Mouse (Mus musculus): ENCODE results near the gene Tbcel. TPM values are rescaled to one million over a fixed set of nuclear protein-coding genes. Genes with fewer than 3 reads are reported as not detected.

The Tbcel gene
- polyA plus RNA-seq, 1 experiment from 2014 or later, result 4.4 TPM

- no peak overlapping the region for H3K9ac ChIP-seq
- H3K27me3 ChIP-seq, result no peaks in the 10 kb centered on the region
- H3K4me3 ChIP-seq, result no peak overlapping the region
- peaks cover 18% of the 10 kb centered on the region for H3K4me1 ChIP-seq
- no peak for ATAC-seq (ENCODE audit: low FRiP score, low read depth)
- 69% methylated on average over 4 of the region's 4 CpGs for WGBS
- no peaks in the 10 kb centered on the region for H3K9me3 ChIP-seq
- H3K27ac ChIP-seq, result no peak overlapping the region
- no peak overlapping the region for H3K4me2 ChIP-seq (replicated peaks)
- no peaks in the 10 kb centered on the region for H3K36me3 ChIP-seq
Observed at GRCm38 (mm10) chr9:42512312-42512711, 4.7 kb upstream of the Tbcel start.

- Histone ChIP-seq H3K36me3 (no peaks in the 10 kb centered on the region), H3K9ac (no peak overlapping the region), H3K9me3 (no peaks in the 10 kb centered on the region), H3K27ac (no peak overlapping the region), H3K27me3 (no peaks in the 10 kb centered on the region), H3K4me3 (no peak overlapping the region), H3K4me1 (peaks cover 23% of the 10 kb centered on the region), H3K4me2 (replicated peaks) (no peak overlapping the region)
- ATAC-seq (ENCODE audit: low FRiP score, low read depth), result no peak
- 65% methylated on average over 7 of the region's 7 CpGs for WGBS
Observed at GRCm38 (mm10) chr9:42508235-42508634, 626 bp upstream of the Tbcel start.

- H3K27me3 ChIP-seq, result no peaks in the 10 kb centered on the region
- no peak for ATAC-seq (ENCODE audit: low FRiP score, low read depth)
- H3K4me3 ChIP-seq, result no peak overlapping the region
- H3K36me3 ChIP-seq, result no peaks in the 10 kb centered on the region
- no peaks in the 10 kb centered on the region for H3K9me3 ChIP-seq
- H3K4me2 ChIP-seq (replicated peaks), result no peak overlapping the region
- H3K4me1 ChIP-seq, result peaks cover 23% of the 10 kb centered on the region
- 68% methylated on average over 1 of the region's 1 CpGs for WGBS
- no peak overlapping the region for H3K9ac ChIP-seq
- H3K27ac ChIP-seq, result no peak overlapping the region
Observed at GRCm38 (mm10) chr9:42507022-42507421, 587 bp downstream of the Tbcel start.

- H3K9me3 ChIP-seq, result no peaks in the 10 kb centered on the region
- H3K36me3 ChIP-seq, result no peaks in the 10 kb centered on the region
- no peak overlapping the region for H3K27ac ChIP-seq
- WGBS, result 83% methylated on average over 3 of the region's 3 CpGs
- no peak overlapping the region for H3K4me3 ChIP-seq
- H3K9ac ChIP-seq, result no peak overlapping the region
- H3K4me2 ChIP-seq (replicated peaks), result no peak overlapping the region
- no peak for ATAC-seq (ENCODE audit: low FRiP score, low read depth)
- no peaks in the 10 kb centered on the region for H3K27me3 ChIP-seq
- H3K4me1 ChIP-seq, result peaks cover 23% of the 10 kb centered on the region
Observed at GRCm38 (mm10) chr9:42504971-42505510, 2.6 kb downstream of the Tbcel start.

GRCm38 (mm10) chr9:42504559-42504958, 3.0 kb downstream of the Tbcel start:
- Histone ChIP-seq H3K9me3 (no peaks in the 10 kb centered on the region), H3K4me2 (replicated peaks) (no peak overlapping the region), H3K27me3 (no peaks in the 10 kb centered on the region), H3K27ac (no peak overlapping the region), H3K9ac (no peak overlapping the region), H3K36me3 (no peaks in the 10 kb centered on the region), H3K4me3 (no peak overlapping the region), H3K4me1 (peaks cover 23% of the 10 kb centered on the region)
- 65% methylated on average over 11 of the region's 11 CpGs for WGBS
- no peak for ATAC-seq (ENCODE audit: low FRiP score, low read depth)

GRCm38 (mm10) chr9:42503709-42504108, 3.9 kb downstream of the Tbcel start:
- no peak for ATAC-seq (ENCODE audit: low FRiP score, low read depth)
- H3K36me3 ChIP-seq, result no peaks in the 10 kb centered on the region
- WGBS, result 33% methylated on average over 4 of the region's 4 CpGs
- no peaks in the 10 kb centered on the region for H3K9me3 ChIP-seq
- peaks cover 21% of the 10 kb centered on the region for H3K4me1 ChIP-seq
- H3K4me3 ChIP-seq, result no peak overlapping the region
- H3K27me3 ChIP-seq, result no peaks in the 10 kb centered on the region
- no peak overlapping the region for H3K9ac ChIP-seq
- no peak overlapping the region for H3K4me2 ChIP-seq (replicated peaks)
- no peak overlapping the region for H3K27ac ChIP-seq

- Histone ChIP-seq H3K36me3 (no peaks in the 10 kb centered on the region), H3K27me3 (no peaks in the 10 kb centered on the region), H3K4me2 (replicated peaks) (no peak overlapping the region), H3K4me1 (peaks cover under 1% of the 10 kb centered on the region), H3K9ac (no peak overlapping the region), H3K27ac (no peak overlapping the region), H3K9me3 (peaks cover 10% of the 10 kb centered on the region), H3K4me3 (no peak overlapping the region)
- no peak for ATAC-seq (ENCODE audit: low FRiP score, low read depth)
- WGBS, result 78% methylated on average over 2 of the region's 2 CpGs
Observed at GRCm38 (mm10) chr9:42496296-42496695, 11.3 kb downstream of the Tbcel start.

- Histone ChIP-seq H3K9ac (no peak overlapping the region), H3K4me1 (peaks cover 8% of the 10 kb centered on the region), H3K4me3 (no peak overlapping the region), H3K4me2 (replicated peaks) (no peak overlapping the region), H3K27ac (no peak overlapping the region), H3K27me3 (no peaks in the 10 kb centered on the region), H3K36me3 (no peaks in the 10 kb centered on the region), H3K9me3 (peaks cover 6% of the 10 kb centered on the region)
- no peak for ATAC-seq (ENCODE audit: low FRiP score, low read depth)
- 81% methylated on average over 9 of the region's 9 CpGs for WGBS
Observed at GRCm38 (mm10) chr9:42491780-42492179, 15.8 kb downstream of the Tbcel start.

GRCm38 (mm10) chr9:42490589-42491382, 16.8 kb downstream of the Tbcel start:
- Histone ChIP-seq H3K9ac (no peak overlapping the region), H3K4me2 (replicated peaks) (no peak overlapping the region), H3K4me3 (no peak overlapping the region), H3K4me1 (peaks cover 8% of the 10 kb centered on the region), H3K9me3 (no peaks in the 10 kb centered on the region), H3K27ac (no peak overlapping the region; the same call in 1 of the 2 replicates), H3K27me3 (no peaks in the 10 kb centered on the region), H3K36me3 (no peaks in the 10 kb centered on the region)
- 0 out of 2 replicates have a peak, but pooled peaks have one; percentile 48 for ATAC-seq (ENCODE audit: low FRiP score, low read depth)
- WGBS, result 63% methylated on average over 16 of the region's 16 CpGs

- H3K36me3 ChIP-seq, result no peaks in the 10 kb centered on the region
- no peak overlapping the region for H3K4me3 ChIP-seq
- WGBS, result 84% methylated on average over 1 of the region's 1 CpGs
- peaks cover 12% of the 10 kb centered on the region for H3K4me1 ChIP-seq
- H3K27ac ChIP-seq, result no peak overlapping the region
- H3K9me3 ChIP-seq, result no peaks in the 10 kb centered on the region
- ATAC-seq (ENCODE audit: low FRiP score, low read depth), result no peak
- no peak overlapping the region for H3K9ac ChIP-seq
- H3K4me2 ChIP-seq (replicated peaks), result no peak overlapping the region
- H3K27me3 ChIP-seq, result no peaks in the 10 kb centered on the region
Observed at GRCm38 (mm10) chr9:42488071-42488470, 19.5 kb downstream of the Tbcel start.

- Histone ChIP-seq H3K4me1 (peaks cover 12% of the 10 kb centered on the region), H3K9ac (no peak overlapping the region), H3K4me3 (no peak overlapping the region), H3K27ac (no peak overlapping the region), H3K4me2 (replicated peaks) (no peak overlapping the region), H3K9me3 (no peaks in the 10 kb centered on the region), H3K36me3 (no peaks in the 10 kb centered on the region), H3K27me3 (no peaks in the 10 kb centered on the region)
- WGBS, result 82% methylated on average over 4 of the region's 4 CpGs
- no peak for ATAC-seq (ENCODE audit: low FRiP score, low read depth)
Observed at GRCm38 (mm10) chr9:42486913-42487312, 20.7 kb downstream of the Tbcel start.

- H3K9me3 ChIP-seq, result no peaks in the 10 kb centered on the region
- no peak overlapping the region for H3K9ac ChIP-seq
- H3K27ac ChIP-seq, result no peak overlapping the region
- WGBS, result 95% methylated on average over 1 of the region's 1 CpGs
- H3K4me1 ChIP-seq, result 0 out of 2 replicates have a peak, but pooled peaks cover 4% of the 10 kb centered on the region
- no peak for ATAC-seq (ENCODE audit: low FRiP score, low read depth)
- H3K4me2 ChIP-seq (replicated peaks), result no peak overlapping the region
- H3K27me3 ChIP-seq, result no peaks in the 10 kb centered on the region
- no peaks in the 10 kb centered on the region for H3K36me3 ChIP-seq
- no peak overlapping the region for H3K4me3 ChIP-seq
Observed at GRCm38 (mm10) chr9:42484667-42485066, 22.9 kb downstream of the Tbcel start.
